Mouse (Mus musculus) myocyte (in vitro differentiated cells): Measurements from ENCODE around the gene Sh2d4b.

Experiments used
- CEBPB ChIP-seq: IDR thresholded peaks from 2 replicates; pipeline ENCODE4 v1.6.1; 2011; ENCODE audit warnings: mild to moderate bottlenecking, moderate library complexity; ENCODE audit not compliant: poor library complexity, insufficient read depth, severe bottlenecking
- E2F4 ChIP-seq: IDR thresholded peaks from one replicate; pipeline ENCODE4 v1.6.1; 2011; ENCODE audit warnings: mild to moderate bottlenecking, control low read depth, moderate library complexity; ENCODE audit not compliant: insufficient read depth
- MAX ChIP-seq: IDR thresholded peaks from one replicate; pipeline ENCODE4 v1.6.1; 2011; ENCODE audit warnings: low read depth, mild to moderate bottlenecking, control low read depth
- MYOD1 ChIP-seq, 3 experiments: IDR thresholded peaks; one replicate each; pipeline ENCODE4 v1.6.1; 2011; ENCODE audit warnings: control low read depth in 2 of 3, low read depth in 2 of 3, mild to moderate bottlenecking in 2 of 3, moderate library complexity in 1 of 3; ENCODE audit not compliant: insufficient read length in 2 of 3, control insufficient read depth in 1 of 3
- POLR2A ChIP-seq: IDR thresholded peaks from one replicate; pipeline ENCODE4 v1.6.1; 2011; ENCODE audit warnings: low read depth, mild to moderate bottlenecking, control low read depth, moderate library complexity; ENCODE audit not compliant: insufficient read length
- POLR2AphosphoS2 ChIP-seq: IDR thresholded peaks from one replicate; pipeline ENCODE4 v1.6.1; 2011; ENCODE audit warnings: low read depth, control low read depth; ENCODE audit not compliant: insufficient read length
- REST ChIP-seq: IDR thresholded peaks from one replicate; pipeline ENCODE4 v1.6.1; 2011; ENCODE audit warnings: mild to moderate bottlenecking, control low read depth, moderate library complexity; ENCODE audit not compliant: insufficient read depth, insufficient read length
- SRF ChIP-seq: IDR thresholded peaks from one replicate; pipeline ENCODE4 v1.6.1; 2011; ENCODE audit warnings: low read depth; ENCODE audit not compliant: control insufficient read depth, insufficient read length
- TCF12 ChIP-seq: IDR thresholded peaks from one replicate; pipeline ENCODE4 v1.6.1; 2011; ENCODE audit warnings: mild to moderate bottlenecking, control low read depth; ENCODE audit not compliant: poor library complexity, insufficient read depth, severe bottlenecking
- TCF3 ChIP-seq: IDR thresholded peaks from one replicate; pipeline ENCODE4 v1.6.1; 2011; ENCODE audit warnings: low read depth, control low read depth; ENCODE audit not compliant: insufficient read length
- USF1 ChIP-seq: IDR thresholded peaks from one replicate; pipeline ENCODE4 v1.6.1; 2011; ENCODE audit warnings: low read depth, mild to moderate bottlenecking, control low read depth, moderate library complexity

DNA sequence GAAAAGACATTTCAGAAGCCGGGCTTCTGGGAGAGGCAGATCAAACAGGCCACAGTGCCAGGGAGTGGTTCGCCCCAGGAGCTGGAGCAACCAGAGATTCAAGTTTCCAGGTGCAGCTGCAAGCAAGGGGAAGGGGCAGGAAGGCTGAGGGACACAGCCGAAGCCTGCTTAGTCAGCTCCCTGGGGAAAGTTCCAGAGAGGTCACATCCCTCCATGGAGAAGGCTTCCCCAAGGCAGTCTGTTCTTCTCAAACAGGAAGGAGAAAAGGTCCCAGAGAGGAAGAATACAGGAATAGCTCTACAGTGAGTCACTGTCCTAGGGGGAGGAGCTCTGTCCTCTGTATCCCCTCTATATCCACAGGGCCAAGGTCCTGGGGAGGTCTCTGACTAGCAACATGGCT, 21.6 kb upstream of the Sh2d4b start:
- TF ChIP-seq CEBPB (no peak), POLR2A (no peak), USF1 (no peak), POLR2AphosphoS2 (no peak), SRF (no peak), E2F4 (no peak), TCF3 (no peak), MYOD1 (IDR thresholded peaks at IDR 0.05; ENCODE audit: control insufficient read depth in 1 of 3, insufficient read length in 2 of 3, low read depth in 2 of 3) (no peak), MAX (no peak), REST (no peak), TCF12 (no peak)
